Mouse (Mus musculus) left cerebral cortex, adult 2 months (tissue): ENCODE results near the gene Ppdpf. TPM values are rescaled to one million over a fixed set of nuclear protein-coding genes. Genes with fewer than 3 reads are reported as not detected.
A peak's percentile ranks its signal among the peaks of the same experiment; 100 is the strongest.
"Not testable (repeated sequence)": the region's sequence is repeated elsewhere in the genome, so short reads cannot be mapped to it uniquely, and the experiment has no call there.

Experiments used
- DNase-seq, 2 experiments: peaks; one replicate each; pipeline ENCODE4 v3.0.0; 2021 to 2022; ENCODE audit warnings: low spot score in 2 of 2, mixed read lengths in 1 of 2; ENCODE audit errors: extremely low spot score in 1 of 2
- H3K27ac ChIP-seq: fragments of 200-600 bp; 2 replicates; pipeline ENCODE4 v1.8.1; 2022
- H3K4me3 ChIP-seq: fragments of 200-600 bp; 2 replicates; pipeline ENCODE4 v1.8.1; 2022
- CTCF ChIP-seq: fragments of 200-600 bp; IDR thresholded peaks from 2 replicates; pipeline ENCODE4 v1.8.1; 2022; ENCODE audit warnings: antibody characterized with exemption, mild to moderate bottlenecking, moderate library complexity
- intact Hi-C: fragments of 180-260 bp; cut with DNase I; formaldehyde crosslinking; loops from one replicate; pipeline ENCODE4 v1.15.1; 2025
- total RNA-seq, 2 experiments: library from RNA; stranded (reverse); gene quantifications; 2 replicates each; pipeline ENCODE4 v1.2.3; 2021

Ppdpf gene
- total RNA-seq, 2 experiments from 2014 or later, result 72.8 to 77.8 TPM

DNA sequence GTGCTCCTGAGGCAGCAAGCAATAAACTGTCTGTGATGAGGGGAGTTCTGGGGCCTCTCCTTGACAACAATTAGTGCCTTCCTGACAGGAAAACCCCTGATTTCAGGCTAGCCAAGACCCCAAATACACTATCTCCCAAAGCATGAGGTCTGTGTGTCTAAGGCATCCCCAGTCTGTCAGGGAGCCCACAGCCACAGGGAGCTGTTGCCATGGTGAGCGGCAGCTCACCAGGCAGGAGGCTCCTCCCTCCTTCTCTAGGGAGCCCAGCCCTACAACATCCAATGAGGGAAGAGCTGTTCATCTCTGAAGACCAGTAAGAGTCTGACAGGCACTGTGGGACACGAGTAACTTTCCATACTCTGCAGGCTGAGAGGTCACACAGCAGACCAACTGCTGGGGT is 27.3 kb upstream of the Ppdpf start:
- Histone ChIP-seq H3K27ac (peak overlapping the region; percentile 99), H3K4me3 (peak overlapping the region; percentile 13; the same call in 1 of the 2 replicates)
- no peak for TF ChIP-seq CTCF
- peak; percentile 58 to 78 for DNase-seq
- intact Hi-C loops, result no loop called here

DNA sequence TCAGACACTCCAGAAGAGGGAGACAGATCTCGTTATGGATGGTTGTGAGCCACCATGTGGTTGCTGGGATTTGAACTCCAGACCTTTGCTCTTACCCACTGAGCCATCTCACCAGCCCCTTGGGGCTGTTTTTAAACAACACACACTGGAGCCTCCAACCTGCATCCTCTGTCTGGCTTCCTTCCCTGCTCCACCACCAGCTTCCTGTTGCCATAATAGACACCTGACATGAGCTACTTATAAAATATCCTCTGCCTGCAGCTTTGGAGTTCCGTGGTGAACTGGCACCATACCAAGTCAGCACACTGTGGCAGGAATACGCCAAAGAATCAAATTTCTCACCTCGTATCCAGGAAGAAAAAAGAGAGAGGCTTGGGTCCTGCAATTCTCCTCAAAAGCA is 26.2 kb upstream of the Ppdpf start:
- H3K27ac ChIP-seq, result no peak overlapping the region
- intact Hi-C loops, result no loop called here
- no peak overlapping the region for H3K4me3 ChIP-seq

DNA sequence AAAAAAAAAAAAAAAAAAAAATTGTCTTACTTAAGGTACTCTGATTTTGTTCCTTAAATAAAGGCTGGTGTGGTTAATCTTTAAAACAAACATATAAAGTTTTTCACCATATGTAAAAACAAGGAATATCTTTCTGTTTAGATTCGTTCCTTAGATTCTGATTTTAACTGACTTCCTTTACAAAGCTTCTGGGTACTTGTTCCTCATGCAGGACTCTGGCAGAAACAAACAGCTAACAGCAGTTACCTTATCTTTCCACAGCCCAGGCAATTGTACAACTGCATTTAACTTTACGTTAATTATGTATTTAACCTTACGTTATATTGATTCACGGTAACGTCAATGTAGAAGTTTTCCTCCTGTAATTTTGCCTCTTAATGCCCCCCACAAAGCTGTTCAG is 20.6 kb upstream of the Ppdpf start:
- no peak overlapping the region for H3K27ac ChIP-seq
- no peak for TF ChIP-seq CTCF
- intact Hi-C loops, result no loop called here
- no peak for DNase-seq
- H3K4me3 ChIP-seq, result no peak overlapping the region

More for the DNA sequence above, 26.2 kb upstream of the Ppdpf start:
- DNase-seq, result no peak
- TF ChIP-seq CTCF, result no peak; the same call in none of the 2 replicates

DNA sequence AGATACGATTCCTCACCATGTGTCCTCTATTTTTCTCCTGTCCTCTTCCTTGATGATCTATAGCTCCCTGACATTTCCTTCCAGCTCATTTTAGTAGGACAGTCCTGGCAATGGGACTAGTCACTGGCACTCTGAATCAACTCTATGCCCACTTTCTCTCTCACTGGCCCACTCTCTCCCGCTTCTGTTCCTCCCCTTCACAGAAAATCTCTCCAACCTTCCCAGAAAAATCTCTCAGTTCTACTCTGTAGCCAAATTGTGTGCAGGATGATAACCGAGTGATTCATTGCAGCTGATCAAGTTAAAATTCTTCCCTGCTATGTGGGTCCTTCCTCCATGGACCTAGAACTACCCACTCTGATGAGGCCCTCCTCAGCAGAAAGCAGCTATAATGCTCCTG is 12.4 kb upstream of the Ppdpf start:
- no peak for TF ChIP-seq CTCF

DNA sequence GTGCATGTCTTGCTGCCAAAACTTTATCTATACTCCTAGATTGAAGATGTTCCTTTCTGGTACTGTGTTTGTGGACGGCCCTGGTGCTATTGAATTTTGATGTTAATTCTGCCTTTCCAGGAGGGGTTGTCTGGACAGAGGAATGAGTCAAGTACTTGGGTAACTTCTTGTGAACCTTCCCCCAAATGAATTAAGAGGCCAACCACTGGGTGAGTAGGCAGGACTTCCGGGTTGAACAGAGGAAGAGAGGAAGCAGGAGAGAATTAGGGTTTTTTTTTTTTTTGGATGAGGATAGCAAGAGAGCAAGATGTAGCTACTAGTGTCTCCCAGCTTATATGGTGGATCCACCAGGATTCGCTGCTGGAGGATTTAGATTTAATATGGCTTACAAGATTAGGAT is 9.0 kb upstream of the Ppdpf start:
- Histone ChIP-seq H3K4me3 (no peak overlapping the region), H3K27ac (no peak overlapping the region)
- TF ChIP-seq CTCF, result no peak
- intact Hi-C loops, result no loop called here
- no peak for DNase-seq

More for the DNA sequence above, 12.4 kb upstream of the Ppdpf start:
- Histone ChIP-seq H3K27ac (peak overlapping the region; percentile 19; the same call in 1 of the 2 replicates), H3K4me3 (no peak overlapping the region)
- intact Hi-C loops, result loop anchor here (2.0 kb wide), 1 partner anchor 18 kb away; the partner anchor contains the start of gene Eef1a2
- no peak for DNase-seq

DNA sequence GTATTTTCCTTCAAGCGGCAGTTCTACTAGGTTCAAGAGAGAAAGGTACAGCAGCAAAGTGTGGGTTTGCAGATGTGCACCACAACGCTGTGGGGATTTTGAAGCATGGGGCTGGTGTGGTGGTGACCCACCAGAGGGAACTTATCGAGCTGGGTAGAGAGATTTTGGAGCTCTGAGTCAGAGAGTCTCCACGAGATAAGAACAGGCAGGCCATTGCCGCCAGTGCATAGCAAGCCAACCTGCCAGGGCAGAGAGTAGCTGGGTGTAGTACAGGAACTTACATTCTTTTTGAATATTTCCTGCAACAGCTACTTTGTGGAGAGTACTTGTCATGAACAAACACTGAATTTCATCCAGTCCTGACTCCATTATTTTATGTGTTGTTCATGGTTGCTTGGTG is 8.6 kb upstream of the Ppdpf start:
- no peak for TF ChIP-seq CTCF
- intact Hi-C loops, result no loop called here
- H3K4me3 ChIP-seq, result no peak overlapping the region
- no peak for DNase-seq
- H3K27ac ChIP-seq, result no peak overlapping the region

DNA sequence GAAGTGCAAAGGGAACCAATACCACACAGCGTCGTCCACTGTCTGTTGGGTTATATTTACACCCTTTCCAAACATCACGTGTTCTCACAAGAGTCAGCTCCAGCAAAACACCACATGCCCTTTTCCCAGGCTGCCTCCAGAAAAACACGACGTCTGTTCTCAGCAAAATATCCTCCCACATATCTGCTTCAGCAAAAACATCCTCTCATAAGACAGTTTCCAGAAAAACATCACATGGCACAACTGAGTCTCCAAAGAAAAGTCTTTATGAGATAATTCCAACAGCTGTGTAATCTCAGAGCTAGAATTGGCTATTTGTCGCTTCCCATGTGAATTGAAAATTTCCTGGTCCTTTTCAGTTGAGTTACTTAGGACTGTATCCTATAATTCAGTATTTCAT is 6.1 kb upstream of the Ppdpf start:
- Histone ChIP-seq H3K4me3 (no peak overlapping the region), H3K27ac (no peak overlapping the region; the same call in 1 of the 2 replicates)
- intact Hi-C loops, result no loop called here
- no peak for TF ChIP-seq CTCF
- DNase-seq, result no peak

DNA sequence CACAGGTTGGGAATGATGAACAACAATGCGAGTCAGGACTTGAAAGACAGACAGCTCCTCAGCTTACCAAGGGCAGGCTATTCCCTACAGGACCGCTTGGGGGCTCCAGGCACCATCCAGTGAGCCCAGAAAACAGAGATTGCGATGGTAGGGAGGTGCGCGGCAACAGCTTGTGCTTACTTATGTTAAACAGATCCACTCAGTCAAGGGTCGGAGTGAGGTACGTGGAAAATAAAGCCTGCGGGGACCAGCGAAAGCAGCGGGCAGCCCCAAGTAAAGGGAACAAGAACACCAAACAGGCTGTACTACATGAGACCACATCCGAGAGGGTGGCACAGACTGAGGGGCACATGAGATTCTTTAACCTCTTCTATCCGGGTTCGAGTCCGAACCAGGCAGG is 412 bp upstream of the Ppdpf start:
- DNase-seq, result peak; percentile 86
- intact Hi-C loops, result loop anchor here (1.0 to 5.0 kb wide), 6 partner anchors 30 to 411 kb away; partner anchors contain the start of genes Eef1a2, Rtel1 and Samd10
- peak overlapping the region; percentile 60 for H3K4me3 ChIP-seq
- peak; percentile 99 for TF ChIP-seq CTCF
- H3K27ac ChIP-seq, result peak overlapping the region; percentile 96

DNA sequence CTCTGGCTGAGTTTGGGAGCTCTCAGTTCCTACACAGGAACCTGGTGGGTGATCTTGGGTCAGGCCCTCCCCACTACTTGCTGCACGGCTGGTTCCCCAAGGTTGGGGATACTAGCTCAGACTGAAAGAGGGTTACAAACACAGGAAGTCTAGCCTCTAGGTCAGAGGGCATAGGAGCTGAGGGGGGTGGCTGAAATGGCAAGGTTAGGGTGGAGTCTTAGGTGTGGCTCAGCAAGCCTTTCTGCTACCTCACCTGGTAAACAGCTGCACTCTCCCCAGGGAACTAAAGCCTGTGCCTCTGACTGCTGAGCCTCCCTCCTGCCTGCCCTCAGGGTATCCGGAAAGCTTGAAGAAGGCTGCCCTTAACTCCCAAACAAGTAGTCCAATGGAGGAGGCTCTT is 1.6 kb downstream of the Ppdpf start:
- no peak for DNase-seq
- intact Hi-C loops, result loop anchor here (5.0 kb wide), 2 partner anchors 84 to 409 kb away; partner anchors contain the start of gene Samd10
- H3K27ac ChIP-seq, result peak overlapping the region; percentile 4; the same call in 1 of the 2 replicates
- peak overlapping the region; percentile 22; the same call in 1 of the 2 replicates for H3K4me3 ChIP-seq
- TF ChIP-seq CTCF, result no peak

DNA sequence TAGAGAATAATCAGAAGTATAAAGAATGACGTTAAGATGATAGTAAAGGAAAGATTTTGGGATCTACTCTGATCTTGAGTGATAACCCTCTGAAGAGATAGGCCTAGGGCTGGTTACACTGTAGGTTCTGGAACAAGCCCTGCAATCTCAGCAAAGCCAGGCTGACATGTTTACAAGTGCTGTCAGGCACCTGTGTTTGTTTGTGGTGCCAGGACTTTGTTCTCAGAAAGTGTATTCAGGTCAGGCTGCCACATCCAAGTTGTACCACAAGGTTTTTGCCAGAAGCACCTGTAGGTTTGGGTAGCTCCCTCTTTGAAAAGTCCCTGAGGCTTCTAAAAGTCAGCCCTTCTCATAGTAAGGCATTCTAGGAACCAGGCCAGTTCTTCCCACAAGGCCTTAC is 2.3 kb downstream of the Ppdpf start:
- no peak for TF ChIP-seq CTCF
- no peak overlapping the region for H3K4me3 ChIP-seq
- intact Hi-C loops, result loop anchor here (5.0 kb wide), 2 partner anchors 83 to 408 kb away; partner anchors contain the start of gene Samd10
- H3K27ac ChIP-seq, result no peak overlapping the region; the same call in 1 of the 2 replicates
- DNase-seq, result no peak

DNA sequence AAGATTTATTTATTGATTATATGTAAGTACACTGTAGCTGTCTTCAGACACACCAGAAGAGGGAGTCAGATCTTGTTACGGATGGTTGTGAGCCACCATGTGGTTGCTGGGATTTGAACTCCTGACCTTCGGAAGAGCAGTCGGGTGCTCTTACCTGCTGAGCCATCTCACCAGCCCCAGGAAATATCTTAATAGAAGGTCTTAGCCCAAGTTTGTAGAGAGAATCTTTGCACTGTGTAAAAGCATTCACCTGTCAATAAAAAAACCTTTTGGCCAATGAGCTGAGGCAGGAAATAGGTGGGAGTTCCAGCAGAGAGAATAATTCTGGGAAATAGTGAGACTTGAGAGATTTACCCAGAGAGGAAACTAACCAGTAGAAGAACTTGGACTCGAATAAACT is 4.3 kb downstream of the Ppdpf start:
- H3K4me3 ChIP-seq, intact Hi-C loops, H3K27ac ChIP-seq, DNase-seq: not testable (repeated sequence)

DNA sequence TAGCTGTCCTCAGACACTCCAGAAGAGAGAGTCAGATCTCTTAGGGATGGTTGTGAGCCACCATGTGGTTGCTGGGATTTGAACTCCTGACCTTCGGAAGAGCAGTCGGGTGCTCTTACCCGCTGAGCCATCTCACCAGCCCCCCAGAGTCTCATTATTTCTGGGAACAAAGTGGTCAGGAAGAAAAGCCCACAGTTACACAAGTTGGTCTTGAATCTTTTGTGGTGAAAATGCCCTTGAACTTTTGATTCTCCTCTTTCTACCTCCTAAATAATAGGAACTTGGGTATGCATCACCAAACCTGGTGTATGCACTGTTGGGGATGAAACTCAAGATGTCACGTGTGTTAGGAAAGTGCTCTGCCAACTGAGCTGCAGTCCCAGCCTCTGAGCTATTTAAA is 4.9 kb downstream of the Ppdpf start:
- H3K4me3 ChIP-seq, result no peak overlapping the region
- DNase-seq, result no peak
- TF ChIP-seq CTCF, result no peak
- H3K27ac ChIP-seq, result no peak overlapping the region
- intact Hi-C loops, result no loop called here

DNA sequence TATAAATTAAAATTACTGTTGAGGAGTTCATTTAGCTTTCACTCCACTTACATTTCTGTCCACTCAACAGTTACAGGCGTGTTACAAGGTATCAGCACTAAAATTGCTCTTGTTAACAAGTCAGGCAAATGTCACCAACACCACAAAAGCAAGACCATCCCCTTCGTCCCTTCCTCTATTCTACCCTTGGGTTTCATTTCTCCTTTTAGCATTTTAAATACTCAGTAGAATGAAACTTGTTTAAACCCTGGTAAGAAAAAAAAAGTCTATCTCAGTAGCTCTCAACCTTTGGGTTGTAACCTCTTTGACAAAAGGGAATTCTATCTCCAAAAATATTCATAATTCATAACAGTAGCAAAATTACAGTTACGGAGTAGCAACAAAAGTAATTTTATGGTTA is 6.0 kb downstream of the Ppdpf start:
- H3K27ac ChIP-seq, result no peak overlapping the region
- H3K4me3 ChIP-seq, result no peak overlapping the region
- DNase-seq, result no peak
- intact Hi-C loops, result no loop called here
- no peak for TF ChIP-seq CTCF
